Mouse (Mus musculus) kidney, adult 2 months (tissue): ENCODE measurements at regions not wholly inside any gene's neighbourhood (a gene's known extent, or its start where the extent isn't known, plus 50 kb on each side); places are given as distances from the start of the nearest gene placed in this dataset.

ENCODE experiments used
- CTCF ChIP-seq: fragments of 200-500 bp; conservative IDR thresholded peaks from 2 replicates; pipeline ENCODE4 v1.5.1; 2011; ENCODE audit warnings: low read depth, mild to moderate bottlenecking, control low read depth, low read length, moderate library complexity, mixed read lengths; ENCODE audit not compliant: insufficient read depth, insufficient read length
- POLR2A ChIP-seq: fragments of 200-500 bp; IDR thresholded peaks from one replicate; pipeline ENCODE4 v1.6.1; 2011; ENCODE audit warnings: low read depth, low read length, control low read depth

GRCm38 (mm10) chr1:77206535-77206934, 308.4 kb downstream of the Epha4 start:
- TF ChIP-seq CTCF: no peak
- no peak for TF ChIP-seq POLR2A
